In the genomic region with DNA sequence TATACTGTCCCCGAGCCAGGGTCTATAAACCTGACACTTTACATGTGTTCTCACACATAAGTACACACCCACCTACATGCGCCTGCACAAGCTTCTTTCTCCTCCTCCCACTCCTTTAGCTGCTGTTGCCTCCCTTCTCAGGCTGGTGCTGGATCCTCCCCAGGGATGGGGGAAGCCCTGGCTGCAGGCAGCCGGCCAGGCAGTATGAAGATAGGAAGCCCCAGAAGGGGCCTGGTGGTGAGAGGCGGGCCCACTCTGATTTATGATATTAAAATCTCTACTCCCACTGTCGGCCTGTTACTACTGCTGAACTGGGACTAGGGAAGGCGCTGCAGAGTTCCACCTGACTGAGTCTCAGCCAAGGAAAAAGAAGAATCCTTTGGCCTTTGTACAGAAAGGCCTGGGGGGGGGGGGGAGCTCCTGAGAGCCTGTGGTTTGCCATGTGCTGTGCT, we compare ENCODE assay signal across 9 mouse cellular contexts. TPM values are rescaled to one million over a fixed set of nuclear protein-coding genes. Genes with fewer than 3 reads are reported as not detected.
DNase-seq lines count a peak whose midpoint lies in the region; ATAC-seq lines count a peak whose summit lies in the region.
"Had no signal": no experiment of that assay in that cellular context is flagged by ENCODE, and none has a peak within 500 bp of the region (broad histone marks: within the 10 kb centered on the region; RNA-seq: fewer than 3 reads in every experiment).

No protein-coding gene starts in this region.

- no peak; the same call in 1 of the 2 replicates for ATAC-seq in liver, embryonic 11.5 days (replicated peaks; ENCODE audit: low FRiP score)
- peak; percentile 33 for ATAC-seq in stomach, embryonic 15.5 days (ENCODE audit: insufficient read depth, low FRiP score, low read depth)
- ATAC-seq in activated CD4-positive, CD25-positive, alpha-beta regulatory T cell, adult 4 months: no peak

- H3K27me3 ChIP-seq in liver, embryonic 11.5 days (replicated peaks; ENCODE audit: control insufficient read depth, insufficient read depth, low read length): peaks cover 25% of the 10 kb centered on the region
- H3K27me3 ChIP-seq in stomach, embryonic 15.5 days (replicated peaks): peaks cover 18% of the 10 kb centered on the region

- peak overlapping the region; percentile 95 for H3K27ac ChIP-seq in liver, embryonic 11.5 days (ENCODE audit: low read depth, low read length)
- peak overlapping the region; percentile 92 for H3K27ac ChIP-seq in stomach, embryonic 15.5 days
- H3K27ac ChIP-seq: hindbrain, embryonic 15.5 days had no signal

- no peaks in the 10 kb centered on the region for H3K9me3 ChIP-seq in liver, embryonic 11.5 days (ENCODE audit: control insufficient read depth, low read length)
- H3K9me3 ChIP-seq in stomach, embryonic 15.5 days: no peaks in the 10 kb centered on the region
- H3K9me3 ChIP-seq: hindbrain, embryonic 15.5 days had no signal

- WGBS in liver, embryonic 11.5 days: 25% methylated on average over 6 of the region's 6 CpGs
- WGBS in stomach, embryonic 15.5 days: 11% methylated on average over 6 of the region's 6 CpGs

- peak overlapping the region; percentile 92; the same call in 1 of the 2 replicates for H3K9ac ChIP-seq in liver, embryonic 11.5 days (ENCODE audit: low read depth, low read length)
- no peak overlapping the region for H3K9ac ChIP-seq in stomach, embryonic 15.5 days

- peaks cover 10% of the 10 kb centered on the region; the same call in 1 of the 2 replicates for H3K36me3 ChIP-seq in liver, embryonic 11.5 days (ENCODE audit: control insufficient read depth, insufficient read depth, low read length)
- peaks cover 15% of the 10 kb centered on the region for H3K36me3 ChIP-seq in stomach, embryonic 15.5 days

- intact Hi-C loops in left cerebral cortex, postnatal 4 days (cut with DNase I): no loop called here

- peak; percentile 62 for DNase-seq in left cerebral cortex, adult 11 months (ENCODE audit: low spot score)
- DNase-seq in left cerebral cortex, postnatal 4 days: no peak
- DNase-seq in frontal cortex, postnatal 36 days (ENCODE audit: low spot score in 2 of 2): peak; percentile 67 to 78
- DNase-seq in kidney, postnatal 10 days: peak; percentile 75
- peak; percentile 59 for DNase-seq in liver, embryonic 11.5 days (ENCODE audit: low spot score)
- DNase-seq in thymus, postnatal 10 days (ENCODE audit: low spot score in 2 of 2): no peak

- H3K4me2 ChIP-seq in liver, embryonic 11.5 days: peak overlapping the region; percentile 99
- peak overlapping the region; percentile 94 for H3K4me2 ChIP-seq in stomach, embryonic 15.5 days

- H3K4me1 ChIP-seq in liver, embryonic 11.5 days (replicated peaks; ENCODE audit: control insufficient read depth, insufficient read depth, low read length): peaks cover 47% of the 10 kb centered on the region
- peaks cover 52% of the 10 kb centered on the region for H3K4me1 ChIP-seq in stomach, embryonic 15.5 days

- H3K4me3 ChIP-seq in liver, embryonic 11.5 days (ENCODE audit: low read depth, low read length): peak overlapping the region; percentile 82
- H3K4me3 ChIP-seq in stomach, embryonic 15.5 days (replicated peaks): peak overlapping the region; percentile 61

RNA-seq across cellular contexts. Expression of gene Wnk4, which starts 1.1 kb away (rescaled TPM):
- 1 to 10 TPM; 5.4 to 6.2 TPM for total RNA-seq in left cerebral cortex, postnatal 4 days (2021)
- polyA plus RNA-seq in liver, embryonic 11.5 days (2014; fragmentation: Nextera tagmentation; extraction: Ambion mirVana): 18.5 and 19.7 TPM in 2 replicates
- polyA plus RNA-seq in stomach, embryonic 15.5 days (2015; fragmentation: Nextera tagmentation; extraction: Ambion mirVana): 17.9 and 19.8 TPM in 2 replicates
- polyA plus RNA-seq in activated CD4-positive, CD25-positive, alpha-beta regulatory T cell, adult 4 months (2017; shearing (Covaris generic)): 1 to 10 TPM in 1 of 2 experiments, under 1 TPM in 1; 0.58 to 1.0 TPM

RNA-seq across cellular contexts. Expression of gene Vps25, which starts 5.8 kb away (rescaled TPM):
- total RNA-seq in left cerebral cortex, postnatal 4 days (2021): 10 to 100 TPM; 76.2 to 77.1 TPM
- polyA plus RNA-seq in liver, embryonic 11.5 days (2014; fragmentation: Nextera tagmentation; extraction: Ambion mirVana): 158 and 163 TPM in 2 replicates
- 131 and 138 TPM in 2 replicates for polyA plus RNA-seq in stomach, embryonic 15.5 days (2015; fragmentation: Nextera tagmentation; extraction: Ambion mirVana)
- polyA plus RNA-seq in activated CD4-positive, CD25-positive, alpha-beta regulatory T cell, adult 4 months (2017; shearing (Covaris generic)): 100 to 1,000 TPM; 122 to 153 TPM

RNA-seq across cellular contexts. Expression of gene Ramp2, which starts 13.5 kb away (rescaled TPM):
- total RNA-seq in left cerebral cortex, postnatal 4 days (2021): 10 to 100 TPM; 56.2 to 64.0 TPM
- 62.4 and 64.2 TPM in 2 replicates for polyA plus RNA-seq in liver, embryonic 11.5 days (2014; fragmentation: Nextera tagmentation; extraction: Ambion mirVana)
- 111 TPM in 2 replicates for polyA plus RNA-seq in stomach, embryonic 15.5 days (2015; fragmentation: Nextera tagmentation; extraction: Ambion mirVana)
- polyA plus RNA-seq in activated CD4-positive, CD25-positive, alpha-beta regulatory T cell, adult 4 months (2017; shearing (Covaris generic)): not detected

RNA-seq across cellular contexts. Expression of gene Cntd1, which starts 19.5 kb away (rescaled TPM):
- total RNA-seq in left cerebral cortex, postnatal 4 days (2021): under 1 TPM; 0.30 to 0.68 TPM
- 1.2 and 1.4 TPM in 2 replicates for polyA plus RNA-seq in liver, embryonic 11.5 days (2014; fragmentation: Nextera tagmentation; extraction: Ambion mirVana)
- 0.85 and 1.1 TPM in 2 replicates for polyA plus RNA-seq in stomach, embryonic 15.5 days (2015; fragmentation: Nextera tagmentation; extraction: Ambion mirVana)
- polyA plus RNA-seq in activated CD4-positive, CD25-positive, alpha-beta regulatory T cell, adult 4 months (2017; shearing (Covaris generic)): 1 to 10 TPM in 1 of 2 experiments, not detected in 1; 1.0 TPM

RNA-seq across cellular contexts. Expression of gene Coa3, which starts 19.6 kb away (rescaled TPM):
- 10 to 100 TPM; 80.2 to 87.2 TPM for total RNA-seq in left cerebral cortex, postnatal 4 days (2021)
- polyA plus RNA-seq in liver, embryonic 11.5 days (2014; fragmentation: Nextera tagmentation; extraction: Ambion mirVana): 190 and 197 TPM in 2 replicates
- 202 and 221 TPM in 2 replicates for polyA plus RNA-seq in stomach, embryonic 15.5 days (2015; fragmentation: Nextera tagmentation; extraction: Ambion mirVana)
- 100 to 1,000 TPM; 109 to 144 TPM for polyA plus RNA-seq in activated CD4-positive, CD25-positive, alpha-beta regulatory T cell, adult 4 months (2017; shearing (Covaris generic))

Comparison
In these comparisons a context has a peak if more than half of its experiments do, and no peak if none do; other contexts are left out.
1. DNase-seq: peak in left cerebral cortex, adult 11 months (single experiment), frontal cortex, postnatal 36 days (2 of 2), kidney, postnatal 10 days (single experiment) and liver, embryonic 11.5 days (single experiment); none in left cerebral cortex, postnatal 4 days (single experiment) and thymus, postnatal 10 days (0 of 2).
2. RNA of gene Ramp2, which starts 13.5 kb away (polyA plus RNA-seq): 111 TPM in stomach, embryonic 15.5 days and 62.4 to 64.2 TPM in liver, embryonic 11.5 days; not detected in activated CD4-positive, CD25-positive, alpha-beta regulatory T cell, adult 4 months; every median in the first group is over 10 times any median in the second.